Mouse (Mus musculus): ENCODE data around the gene Hipk3. TPM values are rescaled to one million over a fixed set of nuclear protein-coding genes. Genes with fewer than 3 reads are reported as not detected.

Gene Hipk3
- total RNA-seq, 2 experiments from 2014 or later = 85.7 to 86.5 TPM

DNA sequence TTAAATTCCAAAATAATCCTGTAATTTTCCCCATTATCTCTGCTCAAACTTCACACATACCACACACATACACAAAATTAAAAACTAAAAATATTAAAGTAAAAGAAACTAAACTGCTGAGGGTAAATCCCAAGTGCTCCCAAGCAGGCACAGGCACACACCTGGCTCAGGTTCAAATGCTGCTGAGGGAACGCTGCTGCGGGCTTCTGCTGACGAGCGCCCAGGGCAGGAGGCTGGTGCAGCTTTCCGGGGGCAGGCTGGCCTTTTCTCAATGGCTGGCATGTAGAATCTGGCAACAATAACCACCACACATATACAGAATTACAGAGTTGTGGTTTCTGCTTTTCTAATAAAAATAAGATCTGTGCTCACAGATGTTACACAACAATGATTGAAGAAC, 63.7 kb downstream of the Hipk3 start:
- no peak for DNase-seq (ENCODE audit: low spot score in 2 of 2)
- intact Hi-C loops (cut with DNase I) = loop anchor here (10.0 kb wide), 1 partner anchor 376 kb away; no protein-coding TSS in a partner anchor

DNA sequence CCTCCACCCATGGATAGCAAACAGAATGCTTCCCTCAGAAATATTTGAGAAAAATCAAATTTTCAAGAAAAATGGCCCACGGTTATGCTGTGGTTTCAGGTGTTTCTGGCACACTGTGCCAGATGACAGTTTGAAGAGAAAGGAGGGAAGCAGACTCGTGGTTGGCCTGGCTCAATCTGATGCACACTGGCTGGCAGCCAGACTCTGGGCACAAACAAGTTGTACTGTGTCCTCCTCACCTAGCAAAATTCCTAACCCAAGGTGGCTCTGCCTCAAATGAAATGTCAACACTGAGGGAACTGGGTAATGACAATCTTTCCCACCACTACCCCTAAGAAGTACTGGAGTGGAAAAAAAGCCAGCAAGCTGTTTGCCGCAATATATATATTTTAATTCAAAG, 68.1 kb downstream of the Hipk3 start:
- intact Hi-C loops (cut with DNase I) = no loop called here
- DNase-seq (ENCODE audit: low spot score in 2 of 2) = no peak

DNA sequence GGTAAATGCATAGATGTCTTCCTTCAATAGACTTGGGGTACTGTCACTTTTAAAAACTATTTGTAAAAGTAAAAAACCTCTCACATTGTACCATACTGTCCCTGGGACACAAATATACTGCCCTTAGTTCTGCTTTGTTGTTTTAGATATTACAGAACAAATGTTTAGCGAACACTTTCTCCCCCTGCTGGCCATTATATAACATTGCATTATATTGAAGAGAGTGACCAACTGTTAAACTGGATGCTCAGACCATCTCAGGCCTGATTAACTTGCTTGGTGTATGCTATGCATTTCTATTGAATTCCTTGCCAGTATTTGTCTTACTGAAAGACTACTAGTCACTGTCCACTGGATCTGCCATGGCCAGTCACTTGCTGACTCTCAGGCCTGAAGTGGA, 72.0 kb downstream of the Hipk3 start:
- DNase-seq (ENCODE audit: low spot score in 2 of 2) = peak; percentile 30 to 53
- intact Hi-C loops (cut with DNase I) = loop anchor here (1.0 kb wide), 1 partner anchor 288 kb away; no protein-coding TSS in a partner anchor

DNA sequence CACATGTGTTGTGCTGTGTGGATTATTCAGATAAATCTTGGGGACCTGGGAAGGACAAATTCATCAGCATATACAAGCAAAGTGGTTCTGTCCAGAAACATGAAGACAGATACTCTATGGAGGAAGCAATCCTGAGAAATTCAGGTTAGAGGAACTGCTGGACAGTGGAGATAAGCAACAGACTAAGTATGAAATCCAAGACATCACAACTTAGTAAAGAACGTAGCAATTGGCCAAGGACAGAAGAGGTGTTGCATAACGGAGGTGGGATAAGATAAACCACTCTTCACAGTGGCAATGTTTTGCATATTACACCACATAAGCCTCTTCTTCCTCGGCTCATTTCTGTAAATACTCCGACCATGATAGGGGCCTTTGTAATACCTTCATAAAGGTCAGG, 73.4 kb downstream of the Hipk3 start:
- no peak for DNase-seq (ENCODE audit: low spot score in 2 of 2)
- intact Hi-C loops (cut with DNase I) = no loop called here

DNA sequence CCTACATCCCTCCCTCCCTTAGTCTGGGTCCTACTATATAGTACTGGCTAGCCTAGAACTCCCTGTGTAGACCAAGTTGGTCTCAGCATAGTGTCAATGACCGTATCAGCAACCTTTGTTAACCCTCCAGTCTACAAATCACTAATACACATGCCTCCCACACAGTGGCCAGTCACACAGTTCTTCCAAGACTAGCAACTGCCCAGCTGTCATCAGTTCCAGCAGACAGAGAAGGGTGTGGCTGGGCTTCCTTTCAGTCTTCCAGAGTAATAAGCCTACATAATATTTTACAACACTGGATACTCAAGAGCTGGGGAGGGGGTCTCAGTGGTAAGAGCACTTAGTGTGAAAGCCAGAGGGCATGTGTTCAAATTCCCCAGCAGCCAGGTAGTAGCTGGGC, 74.2 kb downstream of the Hipk3 start:
- intact Hi-C loops (cut with DNase I) = no loop called here
- DNase-seq (ENCODE audit: low spot score in 2 of 2) = no peak

DNA sequence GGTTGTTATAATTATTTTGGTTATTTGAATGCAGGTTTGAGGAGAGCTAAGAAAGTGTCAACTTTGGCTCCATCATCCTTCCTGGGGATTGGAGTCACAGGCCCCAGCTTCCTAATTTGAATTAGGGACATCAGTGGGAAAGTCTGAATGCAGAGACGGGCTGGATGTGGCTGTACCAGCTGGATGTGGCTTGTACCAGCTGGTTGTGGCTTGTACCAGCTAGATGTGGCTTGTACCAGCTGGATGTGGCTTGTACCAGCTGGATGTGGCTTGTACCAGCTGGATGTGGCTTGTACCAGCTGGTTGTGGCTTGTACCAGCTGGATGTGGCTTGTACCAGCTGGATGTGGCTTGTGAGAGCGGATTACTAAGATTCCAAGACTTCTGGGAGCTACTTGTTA, 74.8 kb downstream of the Hipk3 start:
- intact Hi-C loops (cut with DNase I) = no loop called here
- no peak for DNase-seq (ENCODE audit: low spot score in 2 of 2)

DNA sequence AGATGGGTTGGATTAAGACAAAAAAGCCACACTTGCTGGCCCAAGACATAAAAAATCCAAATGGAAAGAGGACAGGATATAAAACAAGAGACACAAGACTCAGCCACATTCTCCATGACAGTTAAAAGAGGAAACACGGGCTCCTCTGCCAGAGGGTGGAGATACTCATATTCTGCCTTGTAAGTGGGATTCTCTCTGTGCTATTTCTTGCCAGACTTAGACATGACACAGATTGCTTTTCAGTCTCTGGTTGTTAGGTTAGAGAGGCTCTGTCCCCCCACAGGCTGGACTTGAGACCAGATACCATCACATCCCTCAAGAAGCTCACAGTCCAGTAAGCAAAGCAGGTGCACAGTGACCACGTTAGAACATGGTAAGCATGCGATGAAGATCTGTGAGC, 81.2 kb downstream of the Hipk3 start:
- peak in 1 of 2 experiments; percentile 77 for DNase-seq (ENCODE audit: low spot score in 2 of 2)
- intact Hi-C loops (cut with DNase I) = no loop called here

DNA sequence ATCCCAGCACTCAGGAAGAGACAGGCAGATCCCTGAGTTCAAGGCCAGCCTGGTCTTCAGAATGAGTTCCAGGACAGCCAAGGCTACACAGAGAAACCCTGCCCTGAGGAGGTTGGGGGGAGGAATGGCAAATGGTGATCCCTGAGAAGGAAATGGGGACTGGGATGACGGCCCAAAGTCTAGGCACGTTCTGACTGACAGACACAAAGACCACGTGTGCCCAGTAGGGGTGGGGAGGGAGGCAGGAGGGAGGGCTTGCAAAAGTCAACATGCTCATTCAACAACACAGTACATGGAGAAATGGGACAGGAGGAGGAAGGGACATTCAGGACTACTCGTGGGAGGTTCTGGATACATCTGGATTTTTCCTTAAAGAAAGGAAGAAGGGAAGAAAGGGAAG, 81.8 kb downstream of the Hipk3 start:
- intact Hi-C loops (cut with DNase I) = no loop called here
- DNase-seq (ENCODE audit: low spot score in 2 of 2) = no peak

DNA sequence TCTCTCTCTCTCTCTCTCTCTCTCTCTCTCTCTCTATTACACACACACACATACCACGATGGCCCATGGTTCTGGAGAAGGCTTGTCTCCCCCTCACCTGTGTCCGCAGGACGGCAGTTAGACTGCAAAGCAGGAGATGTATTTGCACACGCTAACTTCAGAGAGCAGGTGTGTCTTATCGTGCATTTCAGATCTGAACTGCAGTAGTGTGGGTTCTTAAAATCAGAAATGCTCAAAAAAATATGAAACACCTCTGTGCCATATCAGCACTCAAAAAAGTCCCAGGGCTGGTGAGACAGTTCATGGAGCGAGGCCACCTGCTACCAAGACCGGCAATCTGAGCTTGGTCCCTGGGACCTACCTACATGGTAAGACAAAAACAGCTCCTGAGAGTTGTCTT, 82.4 kb downstream of the Hipk3 start:
- intact Hi-C loops (cut with DNase I) = no loop called here
- no peak for DNase-seq (ENCODE audit: low spot score in 2 of 2)

DNA sequence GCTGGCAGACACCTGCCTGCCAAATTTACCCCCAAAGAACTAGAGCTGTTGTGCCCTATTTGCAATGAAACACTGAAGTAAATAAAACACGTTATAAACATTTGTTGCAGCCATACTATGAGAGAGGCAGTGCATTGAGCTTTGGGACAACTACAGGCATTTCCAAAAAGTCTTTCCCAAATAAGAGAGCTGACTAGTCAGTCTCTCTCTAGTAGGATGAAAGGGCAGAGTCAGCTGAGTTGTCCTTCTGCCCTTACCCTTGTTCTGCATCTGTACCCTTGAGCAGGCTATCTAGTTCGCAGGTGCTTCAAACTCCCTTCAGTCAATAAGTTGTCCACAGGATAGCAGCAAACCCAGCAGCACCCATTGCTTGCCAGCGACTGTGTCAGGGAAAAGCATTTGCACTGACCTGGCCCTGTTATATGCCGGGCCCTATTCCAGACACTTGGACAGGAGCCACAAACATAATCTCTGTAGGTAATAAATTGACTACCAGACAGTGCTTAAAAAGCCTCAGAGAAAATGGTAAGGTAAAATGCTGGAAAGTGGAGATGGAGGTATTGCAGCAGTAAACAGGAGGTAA, 83.2 kb downstream of the Hipk3 start, which contains the start of gene D430041D05Rik:
Gene D430041D05Rik (minus strand): TSS at position 51 of the 583 bp plus-strand sequence.
- intact Hi-C loops (cut with DNase I) = no loop called here
- no peak for DNase-seq (ENCODE audit: low spot score in 2 of 2)

DNA sequence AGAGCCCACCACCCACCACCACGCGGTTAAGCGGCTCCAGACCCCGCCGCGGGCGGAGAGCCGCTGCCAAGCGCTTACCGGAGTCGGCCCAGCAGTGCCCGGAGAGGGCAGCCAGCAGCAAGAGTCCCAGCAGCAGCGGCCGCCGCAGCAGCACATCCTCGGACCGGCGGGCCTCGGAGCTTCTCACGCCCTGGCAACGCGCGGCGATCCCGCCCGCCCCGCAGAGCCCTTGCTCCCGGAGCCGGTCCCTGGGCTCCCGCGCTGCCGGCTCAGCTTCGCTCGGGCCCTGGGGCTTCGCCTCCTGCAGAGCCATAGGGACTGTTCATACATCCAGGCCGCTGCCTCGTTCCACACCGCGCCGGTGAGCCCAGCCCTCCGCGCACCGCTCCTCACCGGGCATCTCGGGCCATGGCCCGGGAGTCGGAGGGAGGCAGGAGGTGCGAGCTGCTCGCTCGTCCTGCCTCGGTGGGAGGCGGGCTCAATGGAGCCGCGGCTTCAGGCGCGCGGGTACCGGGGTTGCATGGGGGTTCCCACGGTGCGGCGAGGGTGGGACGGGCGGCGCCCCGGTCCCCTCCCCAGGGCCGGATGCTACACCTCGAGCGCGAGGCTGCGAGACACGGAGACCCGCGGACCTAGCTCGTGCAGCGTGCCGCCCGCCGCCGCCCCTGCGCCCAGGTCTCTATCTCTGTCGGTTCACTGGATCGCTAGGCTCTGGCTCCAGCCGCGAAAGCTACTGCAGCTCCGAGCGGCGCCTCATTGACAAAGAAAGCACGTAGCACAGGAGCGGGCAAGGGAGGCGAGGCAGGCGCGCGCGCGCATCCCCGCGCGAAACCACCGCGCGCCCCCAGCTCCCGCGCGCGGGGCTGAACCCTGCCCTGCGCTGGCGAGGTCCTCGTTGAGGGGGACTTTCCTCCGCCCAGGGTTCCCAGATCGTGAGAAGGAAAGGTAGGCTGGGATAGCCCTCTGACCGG, 84.1 kb downstream of the Hipk3 start:
- intact Hi-C loops (cut with DNase I) = loop anchor here (5.0 kb wide), 2 partner anchors 58 to 78 kb away; no protein-coding TSS in a partner anchor
- DNase-seq (ENCODE audit: low spot score in 2 of 2) = peak; percentile 66 to 68

DNA sequence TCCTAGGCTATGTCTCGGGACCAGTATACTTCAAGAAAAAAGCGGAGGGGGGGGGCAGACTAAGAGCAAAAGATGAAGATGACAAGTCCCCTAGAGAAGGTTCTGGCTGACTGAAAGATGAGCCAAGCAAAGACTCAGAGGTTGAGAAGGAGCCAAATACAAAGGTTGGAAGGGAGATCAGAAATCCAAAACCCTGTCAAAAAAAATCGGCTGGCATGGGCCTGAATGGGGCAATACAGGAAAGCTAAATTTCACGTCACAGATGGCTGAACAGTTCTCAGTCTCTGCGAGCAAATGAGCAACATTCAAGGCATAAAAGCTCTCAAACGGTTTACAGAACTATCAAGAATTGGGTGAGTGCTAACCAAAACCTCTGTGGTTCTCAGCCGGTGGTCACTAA, 85.9 kb downstream of the Hipk3 start:
- DNase-seq (ENCODE audit: low spot score in 2 of 2) = no peak
- intact Hi-C loops (cut with DNase I) = loop anchor here (5.0 kb wide), 2 partner anchors 56 to 76 kb away; no protein-coding TSS in a partner anchor

DNA sequence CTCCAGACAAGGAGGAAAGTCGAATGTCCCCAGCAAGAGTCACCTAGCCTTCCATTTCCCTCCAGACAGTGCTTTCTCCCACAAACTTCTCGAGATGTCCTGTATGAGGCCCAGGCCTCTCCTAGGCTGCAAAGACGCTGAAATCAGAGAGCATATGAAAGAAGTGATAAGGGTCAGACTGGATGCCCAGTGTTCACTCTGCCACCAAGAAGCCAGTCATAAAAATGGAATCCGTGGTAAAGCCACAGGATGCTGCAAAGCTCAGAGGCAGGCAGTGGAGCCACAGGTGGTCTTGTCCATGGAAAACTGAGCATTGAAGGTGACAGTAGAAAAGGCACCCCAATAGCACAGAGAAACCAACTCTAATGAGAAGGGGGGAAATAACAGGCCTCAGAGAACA, 86.3 kb downstream of the Hipk3 start:
- no peak for DNase-seq (ENCODE audit: low spot score in 2 of 2)
- intact Hi-C loops (cut with DNase I) = loop anchor here (5.0 kb wide), 2 partner anchors 56 to 76 kb away; no protein-coding TSS in a partner anchor

DNA sequence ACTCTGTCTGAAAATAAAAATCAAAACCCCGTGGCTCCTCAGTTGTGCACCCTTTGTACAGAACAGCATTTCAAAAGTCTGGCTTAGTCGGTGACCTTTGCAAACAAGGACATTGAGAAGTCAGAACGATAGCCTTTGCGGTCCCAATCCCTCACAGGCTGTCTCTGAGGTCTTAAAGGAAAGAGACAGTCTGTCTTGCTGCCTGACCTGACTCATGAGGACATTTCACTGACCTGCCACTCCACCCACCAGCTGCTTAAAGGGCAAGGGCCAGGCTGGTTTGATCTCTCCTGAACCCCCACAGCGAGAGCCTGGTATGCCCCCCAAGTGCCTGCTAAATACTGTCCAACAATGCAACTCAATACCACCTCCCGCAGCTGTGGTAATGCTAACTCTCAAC, 90.2 kb downstream of the Hipk3 start:
- intact Hi-C loops (cut with DNase I) = no loop called here
- no peak for DNase-seq (ENCODE audit: low spot score in 2 of 2)

DNA sequence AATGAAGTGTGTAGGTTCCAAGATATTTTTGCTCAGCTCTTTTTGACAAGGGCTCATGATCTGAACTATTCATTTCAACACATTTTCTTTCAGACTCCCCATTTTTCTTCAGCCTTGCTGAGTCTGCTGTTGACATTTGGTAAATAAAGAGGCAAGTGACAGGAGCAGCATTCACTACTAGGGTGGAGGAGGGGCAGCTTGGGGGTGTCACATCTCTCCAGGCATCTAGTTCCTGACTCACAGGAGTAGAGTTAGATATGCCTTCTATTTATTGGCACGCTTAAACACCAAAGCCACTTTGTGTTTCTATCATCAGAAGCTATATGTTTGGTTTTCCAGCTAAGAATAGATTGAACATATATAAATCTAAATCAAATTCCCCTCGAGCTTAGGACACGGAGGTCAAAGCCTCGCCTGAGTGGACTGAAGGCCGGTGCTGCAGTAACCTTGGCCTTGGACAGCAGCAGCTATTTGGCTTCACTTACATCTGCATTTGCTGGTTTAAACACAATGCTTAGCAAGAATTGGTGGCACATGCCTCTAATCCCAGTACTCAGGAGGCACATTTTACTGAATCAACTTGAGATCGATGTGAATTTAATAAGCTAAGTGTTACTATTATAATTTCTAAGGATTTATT, 95.5 kb downstream of the Hipk3 start:
- intact Hi-C loops (cut with DNase I) = no loop called here
- no peak for DNase-seq (ENCODE audit: low spot score in 2 of 2)

DNA sequence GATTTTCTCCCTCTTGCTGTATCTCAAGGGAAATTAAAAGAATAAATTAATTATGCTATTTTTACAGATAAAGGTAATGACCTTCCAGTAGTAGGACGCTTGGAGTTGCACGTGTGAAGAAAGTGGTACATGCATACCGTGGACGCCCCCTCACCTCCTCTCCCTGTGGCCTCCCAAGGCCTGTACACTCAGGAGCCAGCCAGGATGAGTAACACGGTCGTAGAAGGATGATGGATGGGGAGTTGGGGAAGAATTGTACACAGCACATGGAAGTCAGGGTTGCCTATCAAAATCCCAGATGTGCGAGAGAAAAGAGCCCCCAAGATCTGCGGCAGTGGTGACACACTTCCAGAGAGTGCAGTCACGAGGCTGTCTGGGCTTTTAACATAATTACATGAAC, 98.3 kb downstream of the Hipk3 start:
- intact Hi-C loops (cut with DNase I) = no loop called here

DNA sequence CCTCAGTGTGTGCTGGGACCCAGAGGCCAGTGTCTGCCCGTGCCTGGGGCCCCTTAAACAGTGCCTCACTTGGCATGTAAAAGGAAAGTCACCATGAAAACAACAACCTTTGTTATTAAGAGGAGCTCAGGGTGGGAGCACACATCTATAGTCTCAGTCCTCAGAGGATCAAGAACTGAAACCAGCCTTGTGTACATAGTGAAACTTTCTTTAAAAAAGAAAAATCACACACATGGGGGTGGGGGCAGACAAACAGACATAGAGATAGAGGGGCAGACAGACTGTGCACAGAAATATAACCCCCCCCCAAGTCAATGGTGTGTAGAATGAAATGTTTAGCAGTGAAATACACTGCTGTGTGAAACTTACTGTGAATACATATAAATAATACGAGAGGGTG, 99.5 kb downstream of the Hipk3 start:
- DNase-seq (ENCODE audit: low spot score in 2 of 2) = no peak
- intact Hi-C loops (cut with DNase I) = no loop called here

More for the DNA sequence above, 98.3 kb downstream of the Hipk3 start:
- no peak for DNase-seq (ENCODE audit: low spot score in 2 of 2)

DNA sequence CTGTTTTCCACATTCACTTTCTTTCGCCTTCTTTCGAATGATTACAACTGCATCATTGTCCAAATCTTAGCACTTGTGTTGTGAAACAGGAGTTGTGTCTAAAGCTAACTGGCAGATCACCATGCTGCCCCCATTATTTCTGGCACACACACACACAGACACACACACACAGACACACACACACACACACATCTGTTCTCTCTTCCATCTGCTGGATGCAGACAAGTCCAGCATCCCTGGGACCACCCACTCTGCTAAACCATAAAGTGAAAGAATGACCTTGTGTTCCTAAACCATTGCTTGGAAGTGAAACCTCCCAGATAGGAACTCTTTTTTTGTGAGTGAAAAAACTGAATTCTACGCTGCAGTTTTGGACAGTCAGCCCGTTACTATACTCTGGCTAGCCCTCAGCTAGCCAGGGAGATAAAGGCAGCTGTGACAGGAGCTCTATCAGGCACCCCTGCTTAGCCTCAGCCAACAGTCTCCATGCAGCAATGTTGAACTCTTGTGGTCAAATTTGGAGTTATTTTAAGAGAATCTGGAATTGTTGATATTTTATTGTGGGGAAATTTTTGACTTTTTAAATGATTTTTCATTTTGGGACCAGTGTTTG, 101.4 kb downstream of the Hipk3 start:
- no peak for DNase-seq (ENCODE audit: low spot score in 2 of 2)
- intact Hi-C loops (cut with DNase I) = no loop called here

DNA sequence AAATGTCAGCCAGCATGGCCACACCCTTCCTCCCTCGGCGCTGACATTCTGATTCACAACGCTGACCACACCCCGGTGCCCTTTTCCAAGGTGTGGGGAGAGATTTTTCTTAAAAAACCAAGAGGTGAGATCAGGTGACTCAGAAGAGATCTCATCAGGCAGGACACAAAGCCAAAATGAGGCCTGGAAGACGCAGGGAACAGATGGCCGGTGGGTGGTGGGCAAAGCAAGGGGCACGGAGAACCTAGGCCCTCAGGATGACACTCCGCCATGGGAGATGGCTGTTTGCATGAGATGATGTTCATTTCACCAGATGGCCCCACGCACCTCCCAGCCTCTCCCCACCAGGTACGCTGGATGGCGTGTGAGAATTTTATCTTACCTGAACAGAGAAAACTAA, 105.0 kb downstream of the Hipk3 start:
- DNase-seq (ENCODE audit: low spot score in 2 of 2) = no peak
- intact Hi-C loops (cut with DNase I) = no loop called here

DNA sequence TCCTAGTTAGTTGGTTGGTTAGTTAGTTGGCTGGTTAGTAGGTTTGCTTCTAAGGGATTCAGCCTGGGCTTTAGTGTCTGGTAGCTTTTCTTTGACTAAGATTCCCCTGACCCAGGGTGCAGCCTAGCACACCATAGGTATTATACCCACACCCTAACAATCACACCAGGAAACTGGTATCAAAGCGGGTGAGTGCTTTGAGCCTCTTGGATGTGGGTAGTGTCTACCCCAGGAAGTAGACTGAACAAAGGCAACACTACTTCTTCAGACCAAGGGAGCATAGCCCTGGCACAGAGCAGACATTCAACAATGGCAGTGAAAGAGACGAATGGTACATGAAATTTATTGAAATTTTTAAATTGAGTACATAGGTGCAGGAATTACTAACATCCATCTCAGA, 108.3 kb downstream of the Hipk3 start:
- intact Hi-C loops (cut with DNase I) = no loop called here
- DNase-seq (ENCODE audit: low spot score in 2 of 2) = no peak

Data from left cerebral cortex, postnatal 25 days (tissue).